Comparison of ENCODE assay signal across 10 mouse cellular contexts in the genomic region with DNA sequence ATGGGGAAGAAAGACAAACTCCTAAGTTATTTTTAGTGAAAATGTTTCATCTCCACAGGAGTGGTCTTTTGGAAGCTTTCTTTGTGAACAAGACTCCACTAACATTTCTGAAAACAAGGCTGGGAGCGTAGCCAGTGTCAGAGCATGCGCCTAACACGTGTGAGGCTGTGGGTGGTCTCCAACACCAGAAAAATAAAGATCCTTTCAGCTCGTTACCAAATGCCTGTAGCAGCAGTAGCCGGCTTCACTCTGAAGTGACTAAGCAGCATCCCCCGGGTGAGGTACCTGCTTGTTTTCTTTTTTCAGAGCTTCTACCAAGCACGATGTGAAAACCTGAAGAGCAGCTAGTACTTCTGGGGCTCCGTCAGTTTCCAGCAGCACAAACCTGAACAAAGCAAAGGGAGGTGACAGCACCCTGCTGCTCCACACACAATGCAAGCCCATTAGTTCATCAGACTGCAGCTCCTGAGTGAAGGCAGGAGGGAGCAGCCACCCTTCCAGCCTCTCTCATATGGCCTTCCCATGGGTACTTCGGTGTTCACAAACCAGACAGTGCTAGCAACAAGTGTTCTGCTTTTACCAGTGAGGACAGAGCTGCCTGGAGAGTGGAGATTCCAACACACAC.
DNase-seq lines count a peak whose midpoint lies in the region; ATAC-seq lines count a peak whose summit lies in the region.
"Had no signal": no experiment of that assay in that cellular context is flagged by ENCODE, and none has a peak within 500 bp of the region (broad histone marks: within the 10 kb centered on the region; RNA-seq: fewer than 3 reads in every experiment).

No protein-coding gene starts in this region.

- H3K9me3 ChIP-seq in embryonic facial prominence, embryonic 14.5 days (ENCODE audit: control insufficient read depth, low read length): no peaks in the 10 kb centered on the region
- H3K9me3 ChIP-seq: G1E; heart, embryonic 13.5 days had no signal

- ATAC-seq in embryonic facial prominence, embryonic 14.5 days (ENCODE audit: low read depth): peak; percentile 49; the same call in 1 of the 2 replicates

- no peak overlapping the region for H3K4me2 ChIP-seq in embryonic facial prominence, embryonic 14.5 days (ENCODE audit: low read depth, low read length)
- H3K4me2 ChIP-seq: heart, embryonic 13.5 days had no signal

- peaks cover 14% of the 10 kb centered on the region; the same call in 1 of the 2 replicates for H3K4me1 ChIP-seq in embryonic facial prominence, embryonic 14.5 days (ENCODE audit: control insufficient read depth, insufficient read depth, low read length)

- no peak overlapping the region for H3K4me3 ChIP-seq in embryonic facial prominence, embryonic 14.5 days (ENCODE audit: low read depth, low read length)
- H3K4me3 ChIP-seq: heart, embryonic 13.5 days had no signal

- 32% methylated on average over 9 of the region's 9 CpGs for WGBS in embryonic facial prominence, embryonic 14.5 days

- peak overlapping the region; percentile 61 for H3K27ac ChIP-seq in embryonic facial prominence, embryonic 14.5 days (replicated peaks; ENCODE audit: low read depth, low read length)
- H3K27ac ChIP-seq: heart, embryonic 13.5 days had no signal

- no peak overlapping the region for H3K9ac ChIP-seq in embryonic facial prominence, embryonic 14.5 days (ENCODE audit: low read depth, low read length)
- H3K9ac ChIP-seq: heart, embryonic 13.5 days had no signal

- H3K36me3 ChIP-seq in embryonic facial prominence, embryonic 14.5 days (ENCODE audit: control insufficient read depth, insufficient read depth, low read length): no peaks in the 10 kb centered on the region
- H3K36me3 ChIP-seq: heart, embryonic 13.5 days had no signal

- peak; percentile 60 to 68 for DNase-seq in kidney, postnatal 4 days
- DNase-seq in kidney, adult 8-10 months: no peak
- peak; percentile 81 for DNase-seq in embryonic facial prominence, embryonic 14.5 days (ENCODE audit: low spot score)
- peak; percentile 60 to 74 for DNase-seq in layer of hippocampus, adult 8-10 months (ENCODE audit: low spot score in 2 of 2)
- DNase-seq in right cerebral cortex, postnatal 25 days: peak; percentile 64
- DNase-seq in urinary bladder, postnatal 36 days (ENCODE audit: low spot score in 2 of 2): no peak
- no peak for DNase-seq in B cell, adult 2 months
- no peak for DNase-seq in adrenal gland, postnatal 10 days

- no peaks in the 10 kb centered on the region for H3K27me3 ChIP-seq in embryonic facial prominence, embryonic 14.5 days (replicated peaks; ENCODE audit: control insufficient read depth, insufficient read depth, low read length)
- H3K27me3 ChIP-seq: heart, embryonic 13.5 days had no signal

Comparison
In these comparisons a context has a peak if more than half of its experiments do, and no peak if none do; other contexts are left out.
1. DNase-seq: peak in kidney, postnatal 4 days (2 of 2), embryonic facial prominence, embryonic 14.5 days (single experiment), layer of hippocampus, adult 8-10 months (2 of 2) and right cerebral cortex, postnatal 25 days (single experiment); none in kidney, adult 8-10 months (0 of 2), urinary bladder, postnatal 36 days (0 of 2), B cell, adult 2 months (0 of 2) and adrenal gland, postnatal 10 days (single experiment).